ENCODE assay signal across 10 mouse cellular contexts in the genomic region with DNA sequence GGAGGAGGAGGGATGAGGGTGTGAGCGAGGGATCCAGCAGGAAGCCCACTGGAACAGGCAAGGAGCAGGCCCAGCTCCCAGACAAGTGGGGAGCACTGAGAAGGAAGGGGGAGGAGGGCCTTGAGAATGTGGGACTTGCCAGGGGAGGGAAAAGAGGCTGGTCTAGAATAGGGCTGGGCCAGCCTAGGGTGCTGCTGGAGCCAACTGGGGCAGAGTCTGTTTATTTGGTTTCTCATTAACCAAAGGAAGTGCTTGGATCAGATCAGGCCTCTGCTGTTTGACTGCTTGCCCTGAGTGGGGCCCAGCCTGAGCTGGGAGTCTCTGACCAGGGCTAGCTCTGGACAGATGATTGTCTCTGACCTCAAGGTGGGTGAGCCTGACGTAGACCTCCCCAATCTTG. TPM values are rescaled to one million over a fixed set of nuclear protein-coding genes. Genes with fewer than 3 reads are reported as not detected.
A peak's percentile ranks its signal among the peaks of the same experiment; 100 is the strongest.
DNase-seq lines count a peak whose midpoint lies in the region; ATAC-seq lines count a peak whose summit lies in the region.
"Had no signal": no experiment of that assay in that cellular context is flagged by ENCODE, and none has a peak within 500 bp of the region (broad histone marks: within the 10 kb centered on the region; RNA-seq: fewer than 3 reads in every experiment).

No protein-coding gene starts in this region.

- WGBS in hindbrain, embryonic 13.5 days = 71% methylated on average over 2 of the region's 2 CpGs
- 87% methylated on average over 2 of the region's 2 CpGs for WGBS in hindbrain, embryonic 12.5 days
- 34% methylated on average over 2 of the region's 2 CpGs for WGBS in liver, embryonic 15.5 days (ENCODE audit: insufficient replicate concordance)
- WGBS in stomach, embryonic 16.5 days = 60% methylated on average over 2 of the region's 2 CpGs

- peaks cover 37% of the 10 kb centered on the region for H3K4me1 ChIP-seq in hindbrain, embryonic 13.5 days (replicated peaks)
- H3K4me1 ChIP-seq in hindbrain, embryonic 12.5 days = peaks cover 44% of the 10 kb centered on the region
- peaks cover 3% of the 10 kb centered on the region; the same call in 1 of the 2 replicates for H3K4me1 ChIP-seq in liver, embryonic 15.5 days (replicated peaks)
- 0 out of 2 replicates have a peak, but pooled peaks cover 13% of the 10 kb centered on the region for H3K4me1 ChIP-seq in stomach, embryonic 16.5 days (ENCODE audit: control insufficient read depth, insufficient read depth, low read length)

- H3K36me3 ChIP-seq in hindbrain, embryonic 13.5 days = peaks cover 25% of the 10 kb centered on the region
- peaks cover 26% of the 10 kb centered on the region for H3K36me3 ChIP-seq in hindbrain, embryonic 12.5 days
- no peaks in the 10 kb centered on the region for H3K36me3 ChIP-seq in liver, embryonic 15.5 days (replicated peaks)
- no peaks in the 10 kb centered on the region; the same call in 1 of the 2 replicates for H3K36me3 ChIP-seq in stomach, embryonic 16.5 days (ENCODE audit: control insufficient read depth, insufficient read depth, low read length)

- intact Hi-C loops in left cerebral cortex, postnatal 36 days (cut with DNase I) = no loop called here

- 0 out of 2 replicates have a peak, but pooled peaks have one; percentile 14 for ATAC-seq in hindbrain, embryonic 13.5 days (ENCODE audit: low FRiP score)
- ATAC-seq in hindbrain, embryonic 12.5 days (ENCODE audit: low FRiP score) = no peak
- ATAC-seq in liver, embryonic 15.5 days (ENCODE audit: insufficient read depth) = peak; percentile 58
- ATAC-seq in stomach, embryonic 16.5 days (ENCODE audit: insufficient read depth, low FRiP score) = peak; percentile 86

- no peak overlapping the region for H3K9ac ChIP-seq in hindbrain, embryonic 13.5 days
- no peak overlapping the region for H3K9ac ChIP-seq in hindbrain, embryonic 12.5 days
- H3K9ac ChIP-seq in liver, embryonic 15.5 days = no peak overlapping the region
- H3K9ac ChIP-seq in stomach, embryonic 16.5 days (ENCODE audit: low read length) = no peak overlapping the region
- H3K9ac ChIP-seq: embryonic facial prominence, embryonic 12.5 days had no signal

- no peak overlapping the region for H3K27ac ChIP-seq in hindbrain, embryonic 13.5 days
- H3K27ac ChIP-seq in hindbrain, embryonic 12.5 days = no peak overlapping the region
- no peak overlapping the region for H3K27ac ChIP-seq in liver, embryonic 15.5 days (replicated peaks)
- H3K27ac ChIP-seq in stomach, embryonic 16.5 days (ENCODE audit: low read length) = peak overlapping the region; percentile 62
- H3K27ac ChIP-seq: embryonic facial prominence, embryonic 12.5 days had no signal

- peak; percentile 60 for DNase-seq in kidney, adult 18-20 months
- DNase-seq in left cerebral cortex, postnatal 36 days (ENCODE audit: low spot score in 2 of 2) = no peak
- DNase-seq in thymus, adult 18-20 months = no peak
- DNase-seq in Muller cell, postnatal 12 days (ENCODE audit: inconsistent ontology term) = no peak
- DNase-seq: retina, postnatal 1 day had no signal

- H3K9me3 ChIP-seq in hindbrain, embryonic 13.5 days = no peaks in the 10 kb centered on the region
- no peaks in the 10 kb centered on the region for H3K9me3 ChIP-seq in hindbrain, embryonic 12.5 days (replicated peaks)
- H3K9me3 ChIP-seq in liver, embryonic 15.5 days (replicated peaks) = no peaks in the 10 kb centered on the region
- H3K9me3 ChIP-seq in stomach, embryonic 16.5 days (replicated peaks; ENCODE audit: control insufficient read depth, low read length) = no peaks in the 10 kb centered on the region
- H3K9me3 ChIP-seq: embryonic facial prominence, embryonic 12.5 days had no signal

- H3K4me2 ChIP-seq in hindbrain, embryonic 13.5 days = no peak overlapping the region
- no peak overlapping the region for H3K4me2 ChIP-seq in hindbrain, embryonic 12.5 days (replicated peaks)
- no peak overlapping the region for H3K4me2 ChIP-seq in liver, embryonic 15.5 days
- no peak overlapping the region for H3K4me2 ChIP-seq in stomach, embryonic 16.5 days (ENCODE audit: low read depth, low read length)
- H3K4me2 ChIP-seq: embryonic facial prominence, embryonic 12.5 days had no signal

- peaks cover 7% of the 10 kb centered on the region; the same call in 1 of the 2 replicates for H3K27me3 ChIP-seq in hindbrain, embryonic 13.5 days
- peaks cover 33% of the 10 kb centered on the region for H3K27me3 ChIP-seq in hindbrain, embryonic 12.5 days
- no peaks in the 10 kb centered on the region; the same call in 1 of the 2 replicates for H3K27me3 ChIP-seq in liver, embryonic 15.5 days
- peaks cover 3% of the 10 kb centered on the region; the same call in 1 of the 2 replicates for H3K27me3 ChIP-seq in stomach, embryonic 16.5 days (ENCODE audit: control insufficient read depth, insufficient read depth, low read length)

- no peak overlapping the region for H3K4me3 ChIP-seq in hindbrain, embryonic 13.5 days
- H3K4me3 ChIP-seq in hindbrain, embryonic 12.5 days = no peak overlapping the region
- H3K4me3 ChIP-seq in liver, embryonic 15.5 days (replicated peaks) = no peak overlapping the region
- no peak overlapping the region for H3K4me3 ChIP-seq in stomach, embryonic 16.5 days (replicated peaks; ENCODE audit: low read length)
- H3K4me3 ChIP-seq: embryonic facial prominence, embryonic 12.5 days had no signal

RNA-seq across cellular contexts. Expression of a gene that starts 14.0 kb away (rescaled TPM):
- 26.6 and 33.0 TPM in 2 replicates for polyA plus RNA-seq in hindbrain, embryonic 13.5 days (2015; fragmentation: Nextera tagmentation; extraction: Ambion mirVana)
- polyA plus RNA-seq in hindbrain, embryonic 12.5 days (2016; fragmentation: Nextera tagmentation; extraction: Ambion mirVana) = 72.2 and 78.8 TPM in 2 replicates
- polyA plus RNA-seq in liver, embryonic 15.5 days (2015; fragmentation: Nextera tagmentation; extraction: Ambion mirVana) = 5.1 and 5.7 TPM in 2 replicates
- polyA plus RNA-seq in stomach, embryonic 16.5 days (2015; fragmentation: Nextera tagmentation; extraction: Ambion mirVana) = 15.6 and 18.9 TPM in 2 replicates
- 10 to 100 TPM; 13.9 to 17.1 TPM for total RNA-seq in left cerebral cortex, postnatal 36 days (2021)
